In the genomic region with DNA sequence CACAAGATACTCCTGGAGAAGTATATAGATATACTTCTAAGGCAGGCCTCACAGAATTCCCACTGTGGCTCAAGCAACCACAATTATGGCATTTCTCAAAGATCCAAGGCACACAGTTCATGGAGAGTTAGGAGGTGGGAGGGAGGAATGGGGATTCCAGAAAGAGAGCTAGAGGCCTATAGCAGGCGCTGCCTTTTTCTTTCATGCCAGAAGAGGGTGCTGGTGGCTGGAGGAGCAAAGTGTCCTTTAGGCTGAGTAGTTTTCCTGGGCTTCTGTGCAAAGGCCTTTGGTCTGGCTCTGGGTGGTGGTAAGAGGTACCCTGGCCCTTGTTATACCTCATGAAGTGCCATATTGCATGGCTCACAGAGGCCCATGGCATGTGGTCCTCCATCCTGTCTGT, we compare ENCODE assay signal across 25 mouse cellular contexts. TPM values are rescaled to one million over a fixed set of nuclear protein-coding genes. Genes with fewer than 3 reads are reported as not detected.
DNase-seq lines count a peak whose midpoint lies in the region; ATAC-seq and TF ChIP-seq lines count a peak whose summit lies in the region.
"Had no signal": no experiment of that assay in that cellular context is flagged by ENCODE, and none has a peak within 500 bp of the region (broad histone marks: within the 10 kb centered on the region; RNA-seq: fewer than 3 reads in every experiment).

No protein-coding gene starts in this region.

- no peaks in the 10 kb centered on the region for H3K4me1 ChIP-seq in heart, postnatal 0 days (ENCODE audit: control insufficient read depth, insufficient read depth)
- no peaks in the 10 kb centered on the region for H3K4me1 ChIP-seq in liver, embryonic 14.5 days (replicated peaks; ENCODE audit: control insufficient read depth in 2 of 2, insufficient read depth in 2 of 2, low read length in 1 of 2)
- H3K4me1 ChIP-seq in liver, embryonic 11.5 days (replicated peaks; ENCODE audit: control insufficient read depth, insufficient read depth, low read length): no peaks in the 10 kb centered on the region
- H3K4me1 ChIP-seq in stomach, postnatal 0 days (replicated peaks; ENCODE audit: control insufficient read depth, insufficient read depth): no peaks in the 10 kb centered on the region
- H3K4me1 ChIP-seq: embryonic facial prominence, embryonic 15.5 days; forebrain, embryonic 10.5 days; heart, embryonic 12.5 days; hindbrain, embryonic 15.5 days; midbrain, embryonic 10.5 days; neural tube, embryonic 13.5 days had no signal

- TF ChIP-seq EP300 in heart, postnatal 0 days (IDR thresholded peaks at IDR 0.05; ENCODE audit: low read depth): no peak
- TF ChIP-seq EP300 in liver, embryonic 14.5 days (IDR thresholded peaks at IDR 0.05; ENCODE audit: low read depth): no peak
- no peak for TF ChIP-seq EP300 in stomach, postnatal 0 days (optimal IDR thresholded peaks at IDR 0.05)

- no peak overlapping the region for H3K27ac ChIP-seq in heart, postnatal 0 days (ENCODE audit: low read depth)
- no peak overlapping the region for H3K27ac ChIP-seq in liver, embryonic 14.5 days
- no peak overlapping the region for H3K27ac ChIP-seq in liver, embryonic 11.5 days (ENCODE audit: low read depth, low read length)
- H3K27ac ChIP-seq in stomach, postnatal 0 days (replicated peaks): no peak overlapping the region
- H3K27ac ChIP-seq: embryonic facial prominence, embryonic 15.5 days; forebrain, embryonic 10.5 days; hindbrain, embryonic 15.5 days; midbrain, embryonic 10.5 days; neural tube, embryonic 13.5 days had no signal

- no peaks in the 10 kb centered on the region for H3K9me3 ChIP-seq in heart, postnatal 0 days (replicated peaks; ENCODE audit: control insufficient read depth, low read length)
- H3K9me3 ChIP-seq in liver, embryonic 14.5 days (ENCODE audit: control insufficient read depth, low read length): no peaks in the 10 kb centered on the region
- H3K9me3 ChIP-seq in liver, embryonic 11.5 days (ENCODE audit: control insufficient read depth, low read length): no peaks in the 10 kb centered on the region
- no peaks in the 10 kb centered on the region for H3K9me3 ChIP-seq in stomach, postnatal 0 days (ENCODE audit: control insufficient read depth, low read length)
- H3K9me3 ChIP-seq: embryonic facial prominence, embryonic 15.5 days; forebrain, embryonic 10.5 days; heart, embryonic 12.5 days; hindbrain, embryonic 15.5 days; midbrain, embryonic 10.5 days; neural tube, embryonic 13.5 days had no signal

- DNase-seq in adrenal gland, adult 2 months: peak; percentile 65
- no peak for DNase-seq in adrenal gland, postnatal 4 days (ENCODE audit: low spot score in 2 of 2)
- DNase-seq in heart, postnatal 0 days (ENCODE audit: low spot score): no peak
- DNase-seq in heart, adult 18-20 months: no peak
- no peak for DNase-seq in liver, embryonic 14.5 days (ENCODE audit: low read depth in 3 of 3, low spot score in 3 of 3)
- no peak for DNase-seq in liver, embryonic 11.5 days (ENCODE audit: low spot score)
- DNase-seq in stomach, postnatal 0 days (ENCODE audit: low spot score): no peak
- no peak for DNase-seq in right cerebral cortex, adult 2 months (ENCODE audit: low spot score in 2 of 2)
- DNase-seq: cerebellum, adult 9-10 months; gastrocnemius, postnatal 36 days; heart, postnatal 36 days; kidney, adult 9 months; layer of hippocampus, postnatal 36 days; lung, adult 2 months; lung, postnatal 4 days; thymus, postnatal 14 days had no signal

- 0 out of 2 replicates have a peak, but pooled peaks have one; percentile 16 for TF ChIP-seq CTCF in heart, postnatal 0 days (IDR thresholded peaks at IDR 0.05; ENCODE audit: low read depth)
- peak; percentile 21; the same call in 1 of the 2 replicates for TF ChIP-seq CTCF in liver, embryonic 14.5 days (IDR thresholded peaks at IDR 0.05; ENCODE audit: low read depth)
- peak; percentile 54 for TF ChIP-seq CTCF in stomach, postnatal 0 days (IDR thresholded peaks at IDR 0.05; ENCODE audit: low read depth)

- WGBS in heart, postnatal 0 days: 56% methylated on average over 1 of the region's 1 CpGs
- WGBS in liver, embryonic 14.5 days (ENCODE audit: insufficient replicate concordance): 43% methylated on average over 1 of the region's 1 CpGs
- 58% methylated on average over 1 of the region's 1 CpGs for WGBS in liver, embryonic 11.5 days
- 61% methylated on average over 1 of the region's 1 CpGs for WGBS in stomach, postnatal 0 days

- H3K4me2 ChIP-seq in heart, postnatal 0 days (ENCODE audit: low read depth, low read length): no peak overlapping the region
- H3K4me2 ChIP-seq in liver, embryonic 14.5 days (ENCODE audit: low read depth): no peak overlapping the region
- H3K4me2 ChIP-seq in liver, embryonic 11.5 days: no peak overlapping the region
- no peak overlapping the region for H3K4me2 ChIP-seq in stomach, postnatal 0 days (replicated peaks; ENCODE audit: low read depth)
- H3K4me2 ChIP-seq: embryonic facial prominence, embryonic 15.5 days; heart, embryonic 12.5 days; hindbrain, embryonic 15.5 days; neural tube, embryonic 13.5 days had no signal

- H3K27me3 ChIP-seq in heart, postnatal 0 days (ENCODE audit: control insufficient read depth, insufficient read depth, low read length): no peaks in the 10 kb centered on the region
- no peaks in the 10 kb centered on the region for H3K27me3 ChIP-seq in liver, embryonic 14.5 days (ENCODE audit: control insufficient read depth, insufficient read depth, low read length)
- no peaks in the 10 kb centered on the region for H3K27me3 ChIP-seq in liver, embryonic 11.5 days (replicated peaks; ENCODE audit: control insufficient read depth, insufficient read depth, low read length)
- no peaks in the 10 kb centered on the region for H3K27me3 ChIP-seq in stomach, postnatal 0 days (ENCODE audit: control insufficient read depth, insufficient read depth, low read length)
- H3K27me3 ChIP-seq: embryonic facial prominence, embryonic 15.5 days; heart, embryonic 12.5 days; hindbrain, embryonic 15.5 days; neural tube, embryonic 13.5 days had no signal

- no peaks in the 10 kb centered on the region for H3K36me3 ChIP-seq in heart, postnatal 0 days (replicated peaks; ENCODE audit: control insufficient read depth, insufficient read depth, low read length)
- H3K36me3 ChIP-seq in liver, embryonic 14.5 days (replicated peaks; ENCODE audit: control insufficient read depth, insufficient read depth, low read depth): no peaks in the 10 kb centered on the region
- no peaks in the 10 kb centered on the region for H3K36me3 ChIP-seq in liver, embryonic 11.5 days (ENCODE audit: control insufficient read depth, insufficient read depth, low read length)
- no peaks in the 10 kb centered on the region for H3K36me3 ChIP-seq in stomach, postnatal 0 days (ENCODE audit: control insufficient read depth, insufficient read depth, low read length)
- H3K36me3 ChIP-seq: embryonic facial prominence, embryonic 15.5 days; forebrain, embryonic 10.5 days; heart, embryonic 12.5 days; hindbrain, embryonic 15.5 days; midbrain, embryonic 10.5 days; neural tube, embryonic 13.5 days had no signal

- H3K4me3 ChIP-seq in heart, postnatal 0 days (ENCODE audit: low read depth, low read length): no peak overlapping the region
- H3K4me3 ChIP-seq in liver, embryonic 14.5 days (ENCODE audit: insufficient read depth in 1 of 2, low read depth in 2 of 2, low read length in 2 of 2): no peak overlapping the region
- H3K4me3 ChIP-seq in liver, embryonic 11.5 days (ENCODE audit: low read depth, low read length): no peak overlapping the region
- H3K4me3 ChIP-seq in stomach, postnatal 0 days (ENCODE audit: low read depth, low read length): no peak overlapping the region
- H3K4me3 ChIP-seq: embryonic facial prominence, embryonic 15.5 days; forebrain, embryonic 10.5 days; heart, embryonic 12.5 days; hindbrain, embryonic 15.5 days; midbrain, embryonic 10.5 days; neural tube, embryonic 13.5 days had no signal

- no peak for ATAC-seq in heart, postnatal 0 days (ENCODE audit: insufficient read depth, low read depth)
- ATAC-seq in liver, embryonic 14.5 days (ENCODE audit: insufficient read depth): no peak
- ATAC-seq in liver, embryonic 11.5 days (replicated peaks; ENCODE audit: low FRiP score): no peak
- no peak for ATAC-seq in stomach, postnatal 0 days (ENCODE audit: low FRiP score, low TSS enrichment)

- H3K9ac ChIP-seq in heart, postnatal 0 days (replicated peaks; ENCODE audit: low read depth, low read length): no peak overlapping the region
- H3K9ac ChIP-seq in liver, embryonic 14.5 days (replicated peaks): no peak overlapping the region
- H3K9ac ChIP-seq in liver, embryonic 11.5 days (ENCODE audit: low read depth, low read length): no peak overlapping the region
- H3K9ac ChIP-seq in stomach, postnatal 0 days (ENCODE audit: low read length): no peak overlapping the region
- H3K9ac ChIP-seq: embryonic facial prominence, embryonic 15.5 days; heart, embryonic 12.5 days; hindbrain, embryonic 15.5 days; neural tube, embryonic 13.5 days had no signal

RNA-seq across cellular contexts. Expression of gene Fcna, which starts 6.2 kb away (rescaled TPM):
- 10 to 100 TPM in 1 of 2 experiments, 1 to 10 TPM in 1; 4.6 to 10.1 TPM for total RNA-seq in adrenal gland, adult 2 months (2021)
- 2.4 and 4.4 TPM in 2 replicates for polyA plus RNA-seq in adrenal gland, adult 2 months (2012; rRNA removed)
- total RNA-seq in adrenal gland, postnatal 4 days (2021): 10 to 100 TPM; 10.2 to 14.4 TPM
- total RNA-seq in heart, postnatal 0 days (2014; rRNA removed; ENCODE audit: low replicate concordance): 1.4 and 4.8 TPM in 2 replicates
- polyA plus RNA-seq in heart, postnatal 0 days (2015; fragmentation: Nextera tagmentation; extraction: Ambion mirVana): 1.9 and 3.4 TPM in 2 replicates
- 1 to 10 TPM; 7.1 to 8.1 TPM for total RNA-seq in heart, adult 18-20 months (2021)
- polyA plus RNA-seq in liver, embryonic 14.5 days (2012; rRNA removed): 23.4 and 27.6 TPM in 2 replicates
- 41.5 and 47.1 TPM in 2 replicates for polyA plus RNA-seq in liver, embryonic 14.5 days (2014; fragmentation: Nextera tagmentation; extraction: Ambion mirVana)
- polyA plus RNA-seq in liver, embryonic 11.5 days (2014; fragmentation: Nextera tagmentation; extraction: Ambion mirVana): 31.1 and 33.4 TPM in 2 replicates
- 3.5 and 3.8 TPM in 2 replicates for polyA plus RNA-seq in stomach, postnatal 0 days (2015; fragmentation: Nextera tagmentation; extraction: Ambion mirVana)

RNA-seq across cellular contexts. Expression of gene Tmem141, which starts 12.2 kb away (rescaled TPM):
- 10 to 100 TPM; 23.2 to 35.5 TPM for total RNA-seq in adrenal gland, adult 2 months (2021)
- polyA plus RNA-seq in adrenal gland, adult 2 months (2012; rRNA removed): 27.1 and 27.9 TPM in 2 replicates
- total RNA-seq in adrenal gland, postnatal 4 days (2021): 10 to 100 TPM; 37.1 to 39.5 TPM
- total RNA-seq in heart, postnatal 0 days (2014; rRNA removed; ENCODE audit: low replicate concordance): 36.6 and 42.3 TPM in 2 replicates
- 36.8 and 38.4 TPM in 2 replicates for polyA plus RNA-seq in heart, postnatal 0 days (2015; fragmentation: Nextera tagmentation; extraction: Ambion mirVana)
- 10 to 100 TPM; 33.9 to 37.9 TPM for total RNA-seq in heart, adult 18-20 months (2021)
- 5.9 and 9.8 TPM in 2 replicates for polyA plus RNA-seq in liver, embryonic 14.5 days (2012; rRNA removed)
- polyA plus RNA-seq in liver, embryonic 14.5 days (2014; fragmentation: Nextera tagmentation; extraction: Ambion mirVana): 9.3 and 9.4 TPM in 2 replicates
- polyA plus RNA-seq in liver, embryonic 11.5 days (2014; fragmentation: Nextera tagmentation; extraction: Ambion mirVana): 12.1 and 13.4 TPM in 2 replicates
- 32.4 and 33.3 TPM in 2 replicates for polyA plus RNA-seq in stomach, postnatal 0 days (2015; fragmentation: Nextera tagmentation; extraction: Ambion mirVana)

RNA-seq across cellular contexts. Expression of gene Ccdc183, which starts 16.6 kb away (rescaled TPM):
- total RNA-seq in adrenal gland, adult 2 months (2021): not detected
- polyA plus RNA-seq in adrenal gland, adult 2 months (2012; rRNA removed): not detected in 2 replicates
- under 1 TPM in 1 of 2 experiments, not detected in 1; 0.11 TPM for total RNA-seq in adrenal gland, postnatal 4 days (2021)
- not detected in 2 replicates for total RNA-seq in heart, postnatal 0 days (2014; rRNA removed; ENCODE audit: low replicate concordance)
- polyA plus RNA-seq in heart, postnatal 0 days (2015; fragmentation: Nextera tagmentation; extraction: Ambion mirVana): 0.22 and 0.23 TPM in 2 replicates
- not detected for total RNA-seq in heart, adult 18-20 months (2021)
- polyA plus RNA-seq in liver, embryonic 14.5 days (2012; rRNA removed): not detected in 2 replicates
- polyA plus RNA-seq in liver, embryonic 14.5 days (2014; fragmentation: Nextera tagmentation; extraction: Ambion mirVana): 0.08 TPM in 1 of 2 replicates, not detected in the other
- 0.08 and 0.12 TPM in 2 replicates for polyA plus RNA-seq in liver, embryonic 11.5 days (2014; fragmentation: Nextera tagmentation; extraction: Ambion mirVana)
- polyA plus RNA-seq in stomach, postnatal 0 days (2015; fragmentation: Nextera tagmentation; extraction: Ambion mirVana): 0.21 and 0.34 TPM in 2 replicates
- total RNA-seq: gastrocnemius, postnatal 36 days; heart, postnatal 36 days; layer of hippocampus, postnatal 36 days had no signal
- polyA plus RNA-seq: large intestine, adult 2 months; lung, adult 2 months had no signal

RNA-seq across cellular contexts. Expression of gene Lcn8, which starts 18.9 kb away (rescaled TPM):
- total RNA-seq in adrenal gland, adult 2 months (2021): not detected
- polyA plus RNA-seq in adrenal gland, adult 2 months (2012; rRNA removed): not detected in 2 replicates
- total RNA-seq in adrenal gland, postnatal 4 days (2021): under 1 TPM in 1 of 2 experiments, not detected in 1; 0.68 TPM
- not detected in 2 replicates for total RNA-seq in heart, postnatal 0 days (2014; rRNA removed; ENCODE audit: low replicate concordance)
- polyA plus RNA-seq in heart, postnatal 0 days (2015; fragmentation: Nextera tagmentation; extraction: Ambion mirVana): not detected in 2 replicates
- total RNA-seq in heart, adult 18-20 months (2021): under 1 TPM; 0.64 to 0.72 TPM
- not detected in 2 replicates for polyA plus RNA-seq in liver, embryonic 14.5 days (2012; rRNA removed)
- not detected in 2 replicates for polyA plus RNA-seq in liver, embryonic 14.5 days (2014; fragmentation: Nextera tagmentation; extraction: Ambion mirVana)
- not detected in 2 replicates for polyA plus RNA-seq in liver, embryonic 11.5 days (2014; fragmentation: Nextera tagmentation; extraction: Ambion mirVana)
- polyA plus RNA-seq in stomach, postnatal 0 days (2015; fragmentation: Nextera tagmentation; extraction: Ambion mirVana): 0.16 and 0.22 TPM in 2 replicates
- total RNA-seq: layer of hippocampus, postnatal 36 days had no signal
- polyA plus RNA-seq: embryonic facial prominence, embryonic 15.5 days; forebrain, embryonic 10.5 days; frontal cortex, adult 2 months; heart, embryonic 12.5 days; hindbrain, embryonic 15.5 days; large intestine, adult 2 months; limb, embryonic 11.5 days; lung, adult 2 months; midbrain, embryonic 10.5 days; neural tube, embryonic 13.5 days had no signal

RNA-seq across cellular contexts. Expression of gene Lcn5, which starts 23.7 kb away (rescaled TPM):
- not detected for total RNA-seq in adrenal gland, adult 2 months (2021)
- polyA plus RNA-seq in adrenal gland, adult 2 months (2012; rRNA removed): not detected in 2 replicates
- total RNA-seq in adrenal gland, postnatal 4 days (2021): not detected
- not detected in 2 replicates for total RNA-seq in heart, postnatal 0 days (2014; rRNA removed; ENCODE audit: low replicate concordance)
- not detected in 2 replicates for polyA plus RNA-seq in heart, postnatal 0 days (2015; fragmentation: Nextera tagmentation; extraction: Ambion mirVana)
- total RNA-seq in heart, adult 18-20 months (2021): not detected
- polyA plus RNA-seq in liver, embryonic 14.5 days (2012; rRNA removed): not detected in 2 replicates
- polyA plus RNA-seq in liver, embryonic 14.5 days (2014; fragmentation: Nextera tagmentation; extraction: Ambion mirVana): not detected in 2 replicates
- not detected in 2 replicates for polyA plus RNA-seq in liver, embryonic 11.5 days (2014; fragmentation: Nextera tagmentation; extraction: Ambion mirVana)
- not detected in 2 replicates for polyA plus RNA-seq in stomach, postnatal 0 days (2015; fragmentation: Nextera tagmentation; extraction: Ambion mirVana)
- total RNA-seq: gastrocnemius, postnatal 36 days; heart, postnatal 36 days; layer of hippocampus, postnatal 36 days had no signal
- polyA plus RNA-seq: embryonic facial prominence, embryonic 15.5 days; forebrain, embryonic 10.5 days; frontal cortex, adult 2 months; heart, embryonic 12.5 days; hindbrain, embryonic 15.5 days; large intestine, adult 2 months; limb, embryonic 11.5 days; lung, adult 2 months; midbrain, embryonic 10.5 days; neural tube, embryonic 13.5 days had no signal
